Mouse (Mus musculus): ENCODE results near the gene Kdm5a.

DNA sequence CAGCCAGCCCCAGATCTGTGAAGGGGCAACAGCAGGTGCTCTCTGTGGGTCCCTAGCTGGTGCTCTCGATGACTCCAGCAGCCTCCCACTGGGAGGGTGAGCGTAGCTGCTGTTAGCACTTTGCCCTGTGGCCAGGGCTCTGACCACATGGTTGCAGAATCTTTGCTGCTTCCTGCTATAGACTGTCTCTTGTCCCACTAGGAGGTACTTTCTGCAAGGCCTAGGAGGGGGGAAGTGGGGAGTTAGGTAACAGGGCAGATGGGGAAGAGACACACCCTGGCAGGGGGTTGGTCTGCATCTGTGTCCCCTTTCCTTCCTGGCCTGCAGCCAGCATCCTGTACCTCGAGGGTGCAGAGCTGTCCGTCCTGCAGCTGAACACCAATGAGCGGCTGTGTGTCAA lies 109.5 kb downstream of the Kdm5a start:
- no peak for TF ChIP-seq CTCF (IDR thresholded peaks at IDR 0.05)
- no peak for TF ChIP-seq EP300 (IDR thresholded peaks at IDR 0.05; ENCODE audit: insufficient read depth, low read depth, low read length)
- TF ChIP-seq POLR2A (IDR thresholded peaks at IDR 0.05; ENCODE audit: insufficient read depth, low read depth, low read length) = no peak
